Mouse (Mus musculus): ENCODE data around the gene Gm11756.
"Not testable (repeated sequence)": the region's sequence is repeated elsewhere in the genome, so short reads cannot be mapped to it uniquely, and the experiment has no call there.

Gene Gm11756

DNA sequence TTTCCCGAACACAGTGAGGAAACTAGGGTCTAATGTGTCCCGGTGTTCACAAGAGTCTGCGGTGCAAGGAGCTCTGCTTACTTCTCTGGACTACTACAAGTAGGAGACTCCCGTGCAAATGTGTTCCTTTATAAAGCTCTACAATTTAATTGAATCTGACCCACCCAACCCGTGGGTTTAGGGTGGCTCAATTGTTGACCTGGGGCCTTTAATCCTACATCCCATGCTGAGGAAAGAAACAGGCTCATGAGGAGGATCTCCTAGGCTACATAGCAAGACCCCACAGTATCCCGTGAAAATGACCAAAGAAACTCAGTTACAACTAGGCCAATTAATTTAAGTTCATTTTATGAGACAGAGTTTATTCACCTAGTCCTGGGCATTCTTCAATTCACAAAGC, at the start of gene Gm11756:
Gm11756 (minus strand) TSS at position 101 of the 400 bp plus-strand sequence.
- DNase-seq (ENCODE audit: low spot score in 2 of 2): not testable (repeated sequence)

DNA sequence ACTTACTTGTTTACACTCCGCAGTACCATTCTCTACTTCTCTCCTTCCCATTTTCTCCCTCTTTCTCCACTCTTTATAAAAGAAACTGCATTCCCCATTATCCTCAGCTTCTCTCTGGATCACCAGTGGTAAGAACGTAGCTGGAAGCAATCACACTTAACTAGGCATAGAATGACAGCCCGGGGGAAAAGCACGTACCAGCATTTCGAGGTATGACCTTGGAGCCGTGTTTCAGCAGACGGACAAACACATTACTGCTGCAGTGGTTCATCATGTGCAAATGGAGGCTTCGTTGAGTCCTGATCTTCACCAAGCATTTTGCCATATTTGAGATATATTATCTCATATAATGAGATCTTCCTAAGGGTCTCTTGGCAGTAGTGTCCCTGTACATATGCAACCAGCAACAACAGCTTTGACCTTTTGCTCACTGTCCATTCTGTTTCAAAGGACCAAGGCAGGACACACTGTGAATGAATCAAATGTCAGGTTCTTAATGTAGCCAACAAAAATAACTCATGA, 29.9 kb upstream of the Gm11756 start, which contains the start of gene 2310002L09Rik:
2310002L09Rik (minus strand) TSS at position 472 of the 522 bp plus-strand sequence.
- DNase-seq (ENCODE audit: low spot score in 2 of 2): no peak

DNA sequence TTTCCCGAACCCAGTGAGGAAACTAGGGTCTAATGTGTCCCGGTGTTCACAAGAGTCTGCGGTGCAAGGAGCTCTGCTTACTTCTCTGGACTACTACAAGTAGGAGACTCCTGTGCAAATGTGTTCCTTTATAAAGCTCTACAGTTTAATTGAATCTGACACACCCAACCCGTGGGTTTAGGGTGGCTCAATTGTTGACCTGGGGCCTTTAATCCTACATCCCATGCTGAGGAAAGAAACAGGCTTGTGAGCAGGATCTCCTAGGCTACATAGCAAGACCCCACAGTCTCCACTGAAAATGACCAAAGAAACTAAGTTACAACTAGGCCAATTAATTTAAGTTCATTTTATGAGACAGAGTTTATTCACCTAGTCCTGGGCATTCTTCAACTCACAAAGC, 14.7 kb downstream of the Gm11756 start, which contains the start of gene Gm13871:
Gm13871 (minus strand) TSS at position 101 of the 400 bp plus-strand sequence.
- not testable (repeated sequence) for DNase-seq (ENCODE audit: low spot score in 2 of 2)

DNA sequence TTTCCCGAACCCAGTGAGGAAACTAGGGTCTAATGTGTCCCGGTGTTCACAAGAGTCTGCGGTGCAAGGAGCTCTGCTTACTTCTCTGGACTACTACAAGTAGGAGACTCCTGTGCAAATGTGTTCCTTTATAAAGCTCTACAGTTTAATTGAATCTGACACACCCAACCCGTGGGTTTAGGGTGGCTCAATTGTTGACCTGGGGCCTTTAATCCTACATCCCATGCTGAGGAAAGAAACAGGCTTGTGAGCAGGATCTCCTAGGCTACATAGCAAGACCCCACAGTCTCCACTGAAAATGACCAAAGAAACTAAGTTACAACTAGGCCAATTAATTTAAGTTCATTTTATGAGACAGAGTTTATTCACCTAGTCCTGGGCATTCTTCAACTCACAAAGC, 29.5 kb downstream of the Gm11756 start, which contains the start of gene Gm11757:
Gm11757 (minus strand) TSS at position 101 of the 400 bp plus-strand sequence.
- DNase-seq (ENCODE audit: low spot score in 2 of 2): not testable (repeated sequence)

DNA sequence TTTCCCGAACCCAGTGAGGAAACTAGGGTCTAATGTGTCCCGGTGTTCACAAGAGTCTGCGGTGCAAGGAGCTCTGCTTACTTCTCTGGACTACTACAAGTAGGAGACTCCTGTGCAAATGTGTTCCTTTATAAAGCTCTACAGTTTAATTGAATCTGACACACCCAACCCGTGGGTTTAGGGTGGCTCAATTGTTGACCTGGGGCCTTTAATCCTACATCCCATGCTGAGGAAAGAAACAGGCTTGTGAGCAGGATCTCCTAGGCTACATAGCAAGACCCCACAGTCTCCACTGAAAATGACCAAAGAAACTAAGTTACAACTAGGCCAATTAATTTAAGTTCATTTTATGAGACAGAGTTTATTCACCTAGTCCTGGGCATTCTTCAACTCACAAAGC, 44.4 kb downstream of the Gm11756 start, which contains the start of gene Gm11758:
Gm11758 (minus strand) TSS at position 101 of the 400 bp plus-strand sequence.
- not testable (repeated sequence) for DNase-seq (ENCODE audit: low spot score in 2 of 2)

Measured in thymus, postnatal 10 days (tissue).